Mouse (Mus musculus): ENCODE results near the gene Olfr480.

- TF ChIP-seq CTCF (IDR thresholded peaks at IDR 0.05; ENCODE audit: borderline replicate concordance, insufficient read depth, low read depth, low read length) (no peak), POLR2A (IDR thresholded peaks at IDR 0.05; ENCODE audit: borderline replicate concordance, insufficient read depth, low read length) (no peak)
Observed at GRCm38 (mm10) chr7:108097486-108097885, 30.3 kb upstream of the Olfr480 start, which contains the start of gene Olfr482.
